Mouse (Mus musculus) hindbrain, embryonic 10.5 days (tissue): ENCODE results near the gene Trim38. TPM values are rescaled to one million over a fixed set of nuclear protein-coding genes. Genes with fewer than 3 reads are reported as not detected.

ENCODE experiments used
- DNase-seq: peaks from one replicate; pipeline ENCODE4 v3.0.0-alpha.2; 2017; ENCODE audit warnings: low spot score
- H3K27ac ChIP-seq: fragments of 300-500 bp; sonication (generic); 2 replicates; pipeline ENCODE4 v1.5.1; 2016; ENCODE audit warnings: mild to moderate bottlenecking, moderate library complexity
- H3K27me3 ChIP-seq: fragments of 300-500 bp; sonication (generic); 2 replicates; pipeline ENCODE4 v1.6.1; 2016; ENCODE audit warnings: mild to moderate bottlenecking; ENCODE audit not compliant: poor library complexity, insufficient read depth, severe bottlenecking
- H3K36me3 ChIP-seq: fragments of 300-500 bp; sonication (generic); 2 replicates; pipeline ENCODE4 v1.6.1; 2016; ENCODE audit warnings: mild to moderate bottlenecking, moderate library complexity
- H3K4me1 ChIP-seq: fragments of 300-500 bp; sonication (generic); replicated peaks from 2 replicates; pipeline ENCODE4 v1.6.1; 2016; ENCODE audit warnings: mild to moderate bottlenecking
- H3K4me3 ChIP-seq: fragments of 300-500 bp; sonication (generic); 2 replicates; pipeline ENCODE4 v1.5.1; 2016; ENCODE audit warnings: mild to moderate bottlenecking, moderate library complexity
- H3K9me3 ChIP-seq: fragments of 300-500 bp; sonication (generic); 2 replicates; pipeline ENCODE4 v1.6.1; 2016; ENCODE audit warnings: mild to moderate bottlenecking, moderate library complexity
- WGBS: fragments of 180-500 bp; shearing (Covaris S2); methylation state at CpG from one replicate; pipeline ENCODE4 v1.1.7; 2016; 5-methylcytosine and 5-hydroxymethylcytosine counted together
- polyA plus RNA-seq: library from polyadenylated mRNA; unstranded; fragments of >200 nt; fragmentation: Nextera tagmentation; extraction: Ambion mirVana; gene quantifications from 2 replicates; pipeline ENCODE4 v1.2.1, GENCODE M21; 2016

Gene Trim38
- polyA plus RNA-seq, 1 experiment from 2014 or later = not detected

DNA sequence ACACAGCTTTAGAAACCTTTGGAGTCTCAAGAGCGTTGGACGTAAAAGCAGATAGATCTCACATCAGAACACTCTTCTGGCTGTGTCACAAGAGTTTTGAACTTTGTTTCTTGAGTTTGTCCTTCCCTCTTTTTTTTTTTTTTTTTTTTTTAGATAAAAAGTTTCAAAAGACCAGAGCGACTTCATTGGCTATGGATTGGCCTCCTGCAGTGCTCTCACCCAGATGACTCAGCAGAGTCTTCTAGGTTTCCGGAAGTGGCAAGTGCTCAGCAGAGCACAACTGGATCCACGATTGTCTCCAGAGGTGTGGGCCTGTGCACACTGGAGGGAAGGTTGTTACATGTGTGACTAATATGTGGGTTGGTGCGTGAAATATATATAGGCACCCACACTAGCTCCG, 8.6 kb downstream of the Trim38 start:
- Histone ChIP-seq H3K9me3 (no peaks in the 10 kb centered on the region), H3K27me3 (no peaks in the 10 kb centered on the region), H3K4me1 (0 out of 2 replicates have a peak, but pooled peaks cover 2% of the 10 kb centered on the region), H3K27ac (no peak overlapping the region), H3K4me3 (no peak overlapping the region), H3K36me3 (no peaks in the 10 kb centered on the region)
- no peak for DNase-seq
- 93% methylated on average over 7 of the region's 7 CpGs for WGBS

DNA sequence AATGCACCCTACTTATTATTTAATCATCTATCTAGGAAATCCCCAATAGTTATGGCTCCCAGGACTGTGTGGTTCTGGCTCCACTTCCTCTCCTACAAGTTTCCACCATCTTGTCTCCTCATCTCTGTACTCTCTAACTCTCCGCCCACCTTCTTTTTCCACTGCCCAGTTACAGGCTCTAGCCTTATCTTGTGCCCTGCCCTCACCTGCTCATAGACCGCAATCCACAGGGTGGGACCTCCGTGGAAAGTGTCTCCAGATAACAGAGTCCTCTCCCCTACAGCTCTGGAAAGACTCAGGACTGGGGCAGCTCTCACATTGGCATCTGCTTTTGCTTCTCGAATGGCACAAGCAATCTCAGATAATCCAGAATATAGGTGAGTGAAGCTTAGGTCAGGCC, 9.3 kb downstream of the Trim38 start:
- Histone ChIP-seq H3K27ac (no peak overlapping the region), H3K27me3 (no peaks in the 10 kb centered on the region), H3K36me3 (no peaks in the 10 kb centered on the region), H3K4me1 (no peaks in the 10 kb centered on the region), H3K9me3 (no peaks in the 10 kb centered on the region), H3K4me3 (no peak overlapping the region)
- 85% methylated on average over 4 of the region's 4 CpGs for WGBS
- DNase-seq = no peak

DNA sequence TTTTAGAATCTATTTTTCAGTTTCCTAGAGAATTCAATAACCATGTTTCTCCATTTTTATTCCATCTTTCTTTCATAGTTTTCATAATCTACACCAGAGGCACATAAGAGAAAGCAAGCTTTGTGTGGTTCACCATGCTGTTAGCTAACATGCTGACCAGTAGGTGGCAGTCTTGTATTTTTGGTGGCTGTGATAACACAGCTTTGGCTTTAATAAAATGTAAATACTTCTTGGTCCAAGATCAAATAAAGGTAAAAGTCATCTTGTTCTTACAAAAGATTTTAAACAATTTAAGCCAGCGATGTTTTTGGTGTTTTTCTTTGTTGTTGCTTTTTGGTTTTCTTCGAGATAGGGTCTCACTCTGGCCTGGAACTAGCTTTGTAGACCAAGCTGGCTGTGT, 22.8 kb downstream of the Trim38 start:
- H3K36me3 ChIP-seq = no peaks in the 10 kb centered on the region
- DNase-seq = no peak
- no peak overlapping the region for H3K4me3 ChIP-seq
- 43% methylated on average over 2 of the region's 2 CpGs for WGBS
- no peaks in the 10 kb centered on the region for H3K27me3 ChIP-seq
- H3K4me1 ChIP-seq = no peaks in the 10 kb centered on the region
- H3K9me3 ChIP-seq = no peaks in the 10 kb centered on the region
- H3K27ac ChIP-seq = no peak overlapping the region

DNA sequence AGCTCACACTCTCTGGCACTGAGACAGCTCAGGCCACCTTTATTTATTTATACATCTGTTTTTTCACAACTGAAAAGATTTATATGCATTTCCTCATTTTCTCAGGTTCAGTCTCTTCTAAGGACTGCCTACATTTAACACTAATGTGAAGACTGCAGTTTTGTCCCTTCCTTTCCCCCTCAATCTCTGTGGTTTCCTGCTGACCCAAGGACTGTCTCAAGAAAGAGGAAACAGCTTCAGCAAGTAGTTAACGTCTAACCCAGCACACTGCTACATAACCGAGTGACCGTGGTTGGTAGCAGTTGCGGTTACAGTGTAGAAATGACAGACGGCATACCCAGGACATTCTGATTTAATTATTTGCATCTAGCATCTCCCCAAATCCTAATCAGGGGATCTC, 29.7 kb downstream of the Trim38 start:
- H3K9me3 ChIP-seq = no peaks in the 10 kb centered on the region
- no peaks in the 10 kb centered on the region for H3K27me3 ChIP-seq
- no peak overlapping the region for H3K27ac ChIP-seq
- no peak for DNase-seq
- no peaks in the 10 kb centered on the region for H3K36me3 ChIP-seq
- no peak overlapping the region for H3K4me3 ChIP-seq
- 74% methylated on average over 5 of the region's 5 CpGs for WGBS
- H3K4me1 ChIP-seq = no peaks in the 10 kb centered on the region

DNA sequence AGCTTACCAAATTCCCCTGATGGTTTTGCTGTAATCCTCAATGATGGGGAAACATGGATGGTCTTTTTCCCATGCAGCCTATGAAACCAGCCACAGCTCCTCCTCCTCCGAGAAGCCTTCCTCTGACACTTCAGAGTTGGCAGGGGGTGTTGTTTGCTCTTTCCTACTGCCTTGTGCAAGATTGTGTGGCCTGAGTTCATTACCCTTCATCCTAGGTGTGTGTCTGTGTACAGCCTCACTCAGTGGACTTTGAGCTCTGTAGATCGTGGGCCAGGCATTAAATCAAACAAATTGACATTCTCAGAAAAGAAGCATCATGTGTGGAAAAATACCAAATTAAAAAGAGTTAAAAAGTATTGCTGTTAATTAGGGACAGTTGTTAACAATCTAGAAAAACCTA, 34.8 kb downstream of the Trim38 start:
- Histone ChIP-seq H3K36me3 (no peaks in the 10 kb centered on the region), H3K9me3 (no peaks in the 10 kb centered on the region), H3K4me1 (no peaks in the 10 kb centered on the region), H3K27ac (no peak overlapping the region), H3K27me3 (no peaks in the 10 kb centered on the region), H3K4me3 (no peak overlapping the region)
- DNase-seq = no peak
- WGBS = 84% methylated on average over 2 of the region's 2 CpGs

DNA sequence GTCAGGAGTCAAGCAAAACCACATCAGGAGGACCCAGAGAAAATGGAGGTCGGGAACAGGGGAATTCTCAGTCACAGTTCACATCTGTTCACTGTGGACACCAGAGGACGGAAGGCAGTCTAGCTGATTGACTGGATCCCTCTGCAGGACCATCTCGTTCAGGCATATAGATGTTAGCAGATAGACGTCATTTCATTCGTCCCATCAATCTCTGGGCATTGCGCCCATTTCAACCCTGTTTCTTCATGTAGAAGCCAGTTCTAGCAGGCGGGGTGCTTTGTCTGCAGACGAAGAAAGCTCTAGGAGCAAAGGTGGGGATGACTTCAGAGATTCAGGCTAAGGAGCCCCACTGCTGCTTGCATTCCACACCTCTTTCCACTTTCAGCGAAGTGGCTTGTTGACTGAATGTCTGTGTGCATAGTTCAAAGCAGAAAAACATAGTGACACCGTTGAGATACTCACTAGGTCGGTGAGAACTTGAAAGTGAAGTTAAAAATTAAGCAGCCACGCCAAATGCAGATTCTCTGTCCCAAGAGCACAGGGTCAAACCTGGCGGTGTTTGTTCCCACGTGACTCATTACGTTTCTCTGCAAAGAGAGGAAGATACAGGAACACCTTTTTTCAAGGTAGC, 36.8 kb downstream of the Trim38 start, which contains the start of gene Slc17a2:
TSS of gene Slc17a2 (plus strand) at position 572 of the 631 bp plus-strand sequence.
- no peak within 1 kb of the TSS for H3K27ac ChIP-seq
- H3K4me1 ChIP-seq = no peaks in the 10 kb centered on the region
- H3K27me3 ChIP-seq = no peaks in the 10 kb centered on the region
- no peaks in the 10 kb centered on the region for H3K9me3 ChIP-seq
- no peaks in the 10 kb centered on the region for H3K36me3 ChIP-seq
- H3K4me3 ChIP-seq = no peak within 1 kb of the TSS
- 88% methylated on average over 15 of the region's 15 CpGs for WGBS
- DNase-seq = no peak

DNA sequence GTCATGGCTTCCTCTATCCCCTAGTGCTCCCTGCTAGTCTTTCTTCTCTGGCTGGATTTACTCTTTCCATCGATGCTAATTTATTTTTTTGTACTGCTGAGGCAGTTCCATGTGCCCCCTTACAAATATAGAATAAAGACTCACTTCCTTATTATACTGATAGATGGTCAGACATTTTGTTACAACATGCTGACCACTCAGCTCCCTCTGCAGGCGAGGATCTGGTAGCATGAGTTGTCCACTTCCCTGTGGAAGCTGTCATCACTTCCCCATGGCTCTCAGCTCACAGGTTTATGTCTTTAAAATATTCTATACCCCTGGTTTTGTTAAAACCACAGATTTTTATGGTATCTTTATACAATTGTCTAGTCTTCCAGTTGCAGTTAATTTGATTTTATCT, 46.4 kb downstream of the Trim38 start:
- H3K27me3 ChIP-seq = no peaks in the 10 kb centered on the region
- 81% methylated on average over 2 of the region's 2 CpGs for WGBS

DNA sequence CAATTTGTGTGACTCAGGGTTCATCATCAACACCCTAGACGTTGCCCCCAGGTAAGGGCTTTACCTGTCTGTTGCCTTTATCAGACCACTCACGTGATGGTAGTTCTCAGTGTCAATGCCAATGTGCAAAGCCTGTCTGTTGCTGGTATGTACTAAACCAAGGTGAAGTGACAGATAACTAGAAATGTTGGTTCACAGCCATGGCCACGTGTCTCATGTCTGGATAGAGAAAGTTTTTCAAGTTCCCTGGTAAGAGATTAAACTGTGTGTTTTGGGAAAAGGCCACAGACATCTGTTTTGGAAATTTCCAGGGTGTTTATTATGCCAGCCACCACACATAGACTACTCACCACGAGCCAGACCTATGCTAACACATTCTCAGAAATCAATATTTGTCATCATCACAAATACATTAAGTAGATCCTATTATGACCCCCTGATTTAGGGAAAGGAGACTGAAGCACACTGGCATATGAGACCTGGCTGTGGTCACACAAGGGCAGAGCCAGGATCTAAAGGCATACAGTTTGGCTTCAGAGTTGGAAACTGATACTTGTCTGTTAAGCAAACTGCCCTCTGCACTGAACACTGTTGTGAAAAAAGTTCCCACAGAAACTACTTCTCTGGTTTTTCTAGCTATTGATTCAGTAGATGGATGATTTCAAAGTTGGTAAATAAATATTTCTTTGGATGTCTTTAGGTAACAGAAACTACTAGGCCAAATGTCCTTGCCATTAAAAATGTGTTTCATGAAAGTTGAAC, 50.6 kb downstream of the Trim38 start:
- DNase-seq = no peak
- Histone ChIP-seq H3K9me3 (no peaks in the 10 kb centered on the region), H3K4me3 (no peak overlapping the region), H3K27me3 (no peaks in the 10 kb centered on the region), H3K36me3 (no peaks in the 10 kb centered on the region), H3K4me1 (no peaks in the 10 kb centered on the region), H3K27ac (no peak overlapping the region)
- 79% methylated on average over 4 of the region's 4 CpGs for WGBS

More for the DNA sequence above, 46.4 kb downstream of the Trim38 start:
- Histone ChIP-seq H3K4me1 (no peaks in the 10 kb centered on the region), H3K27ac (no peak overlapping the region), H3K9me3 (no peaks in the 10 kb centered on the region), H3K4me3 (no peak overlapping the region), H3K36me3 (no peaks in the 10 kb centered on the region)
- DNase-seq = no peak

DNA sequence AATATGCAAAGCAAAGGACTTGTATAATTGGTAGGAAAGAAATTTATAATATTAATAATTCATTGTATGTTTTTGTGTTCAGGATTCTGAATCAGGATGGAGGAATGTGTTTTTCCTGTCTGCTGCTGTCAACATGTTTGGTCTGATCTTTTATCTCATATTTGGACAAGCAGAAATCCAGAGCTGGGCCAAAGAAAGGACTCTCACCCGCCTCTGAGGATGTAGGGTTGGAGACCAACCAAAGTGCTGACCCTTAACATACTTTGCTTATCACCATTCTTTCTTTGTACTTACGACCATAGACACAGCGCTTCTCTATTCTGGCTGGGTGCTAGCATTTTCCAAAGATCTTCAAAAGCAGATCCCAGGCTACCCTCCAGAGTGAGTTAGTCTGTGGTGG, 52.5 kb downstream of the Trim38 start:
- no peaks in the 10 kb centered on the region for H3K9me3 ChIP-seq
- no peak overlapping the region for H3K4me3 ChIP-seq
- H3K27ac ChIP-seq = no peak overlapping the region
- H3K4me1 ChIP-seq = no peaks in the 10 kb centered on the region
- no peaks in the 10 kb centered on the region for H3K36me3 ChIP-seq
- no peaks in the 10 kb centered on the region for H3K27me3 ChIP-seq
- WGBS = 86% methylated on average over 3 of the region's 3 CpGs
- no peak for DNase-seq

DNA sequence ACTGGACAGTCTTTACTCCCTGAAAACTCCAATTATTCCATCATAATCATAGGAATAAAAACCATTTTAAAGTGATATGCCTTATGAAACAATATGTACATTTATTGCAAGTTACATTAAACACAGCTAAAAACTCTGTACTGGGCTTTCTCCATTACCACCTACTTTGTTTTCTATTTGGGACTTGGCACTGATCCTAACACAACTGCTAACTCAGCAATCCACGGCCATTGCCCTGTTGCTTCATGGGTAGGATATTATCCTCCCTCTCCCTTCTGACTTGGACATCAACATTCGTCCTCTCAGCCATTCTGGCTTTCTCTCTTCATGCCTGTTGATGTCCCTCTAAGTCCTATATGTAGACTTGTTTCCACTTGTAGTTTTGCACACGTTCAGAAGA, 56.9 kb downstream of the Trim38 start:
- no peak overlapping the region for H3K4me3 ChIP-seq
- H3K27me3 ChIP-seq = no peaks in the 10 kb centered on the region
- no peaks in the 10 kb centered on the region for H3K9me3 ChIP-seq
- H3K27ac ChIP-seq = no peak overlapping the region
- H3K36me3 ChIP-seq = no peaks in the 10 kb centered on the region
- no peaks in the 10 kb centered on the region for H3K4me1 ChIP-seq
- no peak for DNase-seq
- 82% methylated on average over 3 of the region's 3 CpGs for WGBS

DNA sequence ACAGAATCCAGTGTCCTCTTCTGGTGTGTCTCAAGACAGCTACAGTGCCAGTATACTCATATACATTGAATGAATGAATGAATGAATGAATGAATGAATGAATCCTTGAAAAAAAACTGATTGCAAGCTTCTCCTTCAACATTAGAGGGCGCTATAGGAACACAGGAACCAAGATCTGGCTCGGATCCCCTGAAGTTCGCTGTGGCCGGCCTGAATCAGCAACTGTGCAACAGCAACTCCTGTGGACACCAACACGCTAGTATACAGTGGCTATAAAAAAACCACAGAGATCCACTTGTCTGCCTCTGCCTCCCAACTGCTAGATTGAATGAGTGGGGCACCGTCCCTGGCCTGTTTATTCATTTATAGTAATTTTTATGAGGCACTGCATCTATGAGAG, 63.3 kb downstream of the Trim38 start:
- no peak overlapping the region for H3K27ac ChIP-seq
- peak; percentile 42 for DNase-seq
- H3K4me3 ChIP-seq = no peak overlapping the region
- no peaks in the 10 kb centered on the region for H3K9me3 ChIP-seq
- 18% methylated on average over 6 of the region's 6 CpGs for WGBS
- H3K4me1 ChIP-seq = no peaks in the 10 kb centered on the region
- H3K27me3 ChIP-seq = no peaks in the 10 kb centered on the region
- H3K36me3 ChIP-seq = no peaks in the 10 kb centered on the region

DNA sequence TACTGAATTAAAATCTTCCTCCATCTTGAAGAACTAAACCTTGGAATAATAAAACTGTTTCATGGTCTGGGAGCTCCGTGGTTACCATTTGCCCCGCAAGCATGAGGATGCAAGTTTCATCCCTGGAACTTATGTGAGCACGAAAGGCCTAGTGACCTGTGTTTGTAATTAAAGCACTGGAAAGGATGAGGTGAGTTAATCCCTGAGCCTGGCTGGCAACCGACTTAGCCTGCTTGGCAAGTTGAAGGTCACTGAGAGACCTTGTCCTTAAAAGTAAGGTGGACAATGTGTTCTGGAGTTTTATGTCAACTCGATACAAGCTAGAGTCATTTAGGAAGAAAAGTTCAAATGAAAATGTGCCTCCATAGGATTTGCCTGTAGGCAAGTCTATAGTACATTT, 65.1 kb downstream of the Trim38 start:
- no peaks in the 10 kb centered on the region for H3K27me3 ChIP-seq
- H3K9me3 ChIP-seq = no peaks in the 10 kb centered on the region
- no peaks in the 10 kb centered on the region for H3K36me3 ChIP-seq
- H3K4me3 ChIP-seq = no peak overlapping the region
- DNase-seq = no peak
- 95% methylated on average over 5 of the region's 5 CpGs for whole genome bisulfite sequencing
- no peaks in the 10 kb centered on the region for H3K4me1 ChIP-seq
- H3K27ac ChIP-seq = no peak overlapping the region

DNA sequence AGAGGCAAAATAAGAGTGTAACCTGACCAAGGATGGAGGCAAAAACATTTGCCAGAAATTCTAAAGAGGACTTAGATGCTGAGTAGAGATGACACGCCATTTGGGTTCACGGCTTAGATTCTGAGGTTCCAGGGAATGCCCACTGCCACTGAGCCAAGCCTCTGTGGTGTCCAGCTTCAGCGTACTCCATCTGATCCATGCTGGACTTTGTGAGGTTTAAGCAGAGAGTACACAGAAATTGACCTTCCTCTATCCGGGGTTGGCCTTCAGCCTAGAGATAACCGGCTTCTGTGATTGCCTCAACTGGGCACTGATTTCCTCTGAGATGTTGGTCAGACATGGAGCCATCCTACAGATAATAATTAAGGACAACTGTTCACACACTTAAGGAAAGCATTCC, 66.9 kb downstream of the Trim38 start:
- Histone ChIP-seq H3K9me3 (no peaks in the 10 kb centered on the region), H3K4me3 (no peak overlapping the region), H3K27ac (no peak overlapping the region), H3K4me1 (no peaks in the 10 kb centered on the region), H3K27me3 (no peaks in the 10 kb centered on the region), H3K36me3 (no peaks in the 10 kb centered on the region)
- WGBS = 93% methylated on average over 5 of the region's 5 CpGs
- DNase-seq = no peak
